Mouse (Mus musculus): ENCODE measurements around the gene Htr2b. TPM values are rescaled to one million over a fixed set of nuclear protein-coding genes. Genes with fewer than 3 reads are reported as not detected.

Gene Htr2b
- total RNA-seq (2021) = under 1 TPM in 1 of 2 experiments, not detected in 1; 0.23 TPM

DNA sequence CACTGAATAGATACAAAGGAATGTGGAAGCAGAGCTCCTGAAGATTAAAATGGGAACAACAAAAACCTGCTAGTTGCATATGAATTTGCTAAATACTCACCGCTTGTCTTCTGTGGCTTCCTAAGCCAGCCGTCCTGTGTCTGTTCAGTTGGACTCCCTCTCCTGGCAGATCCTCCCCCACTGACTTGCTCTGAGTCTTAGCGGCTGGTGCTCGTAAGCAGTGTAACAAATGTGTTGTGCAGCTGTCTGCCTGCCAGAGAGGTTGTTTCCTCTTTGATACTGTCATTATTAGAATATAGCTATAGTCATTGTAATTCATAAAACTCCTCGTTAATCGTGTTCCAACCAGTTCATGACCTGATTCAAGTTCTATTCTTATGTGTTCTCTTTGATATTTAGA is at the start of gene Htr2b:
Gene Htr2b (minus strand): TSS at position 192 of the 400 bp plus-strand sequence.
- intact Hi-C loops (cut with DNase I) = no loop called here
- peak; percentile 43 to 71 for DNase-seq (ENCODE audit: low spot score in 2 of 2)

DNA sequence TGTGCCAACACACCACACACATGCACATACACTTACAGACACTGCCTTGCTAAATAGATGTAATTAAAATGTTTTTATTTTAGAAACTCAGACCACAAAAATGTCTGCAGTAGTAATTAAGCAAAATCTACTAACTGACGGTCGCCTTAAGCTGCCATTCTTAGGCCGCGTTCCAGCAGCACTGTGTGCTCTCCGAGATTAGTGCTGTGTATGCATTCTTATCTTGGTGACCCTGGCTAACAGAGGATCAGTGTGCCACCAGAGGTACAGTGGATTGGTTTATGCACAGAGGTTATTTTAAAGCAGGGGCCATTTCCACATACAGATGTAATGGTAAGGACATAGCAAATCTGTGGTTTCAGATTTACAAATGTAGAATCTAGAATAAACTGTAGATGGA is 49.3 kb upstream of the Htr2b start:
- DNase-seq (ENCODE audit: low spot score in 2 of 2) = no peak
- intact Hi-C loops (cut with DNase I) = no loop called here

DNA sequence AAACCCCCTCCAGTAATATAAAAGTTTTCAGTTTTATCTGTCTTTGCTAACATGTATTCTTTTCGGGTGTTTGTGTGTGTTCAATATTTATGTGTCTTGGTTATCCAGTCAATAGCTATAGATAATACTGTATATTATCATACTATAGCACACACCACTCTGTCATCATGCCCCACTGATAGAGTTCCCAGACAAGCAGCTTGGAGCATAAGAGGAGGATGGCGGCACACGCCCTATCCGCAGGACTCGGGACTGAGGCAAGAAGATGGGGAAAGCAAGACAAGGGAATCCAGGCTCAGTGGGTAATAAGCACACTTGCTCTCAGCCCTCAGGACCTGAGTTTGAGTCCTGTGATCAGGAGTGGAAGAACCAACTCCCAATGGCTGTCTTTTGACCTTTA is 48.7 kb upstream of the Htr2b start:
- intact Hi-C loops (cut with DNase I) = no loop called here
- DNase-seq (ENCODE audit: low spot score in 2 of 2) = no peak

DNA sequence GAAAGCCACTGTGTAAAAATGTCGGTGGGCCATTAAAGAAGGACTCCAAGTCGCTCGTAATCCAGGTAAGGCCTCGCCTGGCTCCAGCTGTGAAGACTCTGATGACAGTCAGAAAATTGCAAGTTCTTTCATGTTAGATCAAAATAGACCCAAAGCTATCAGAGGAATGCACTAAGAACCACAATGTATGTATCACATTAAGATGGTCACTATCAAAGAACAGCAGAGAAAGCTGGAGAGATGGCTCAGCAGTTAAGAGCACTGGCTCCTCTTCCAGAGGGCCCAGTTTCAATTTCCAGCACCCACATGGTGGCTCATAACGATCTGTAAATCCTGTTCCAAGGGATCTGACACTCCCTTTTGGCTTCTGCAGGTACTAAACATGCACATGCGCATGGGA is 48.3 kb upstream of the Htr2b start:
- DNase-seq (ENCODE audit: low spot score in 2 of 2) = no peak
- intact Hi-C loops (cut with DNase I) = no loop called here

- DNase-seq (ENCODE audit: low spot score in 2 of 2) = no peak
- intact Hi-C loops (cut with DNase I) = no loop called here
Measured at GRCm38 (mm10) chr1:86156595-86156994, 44.8 kb upstream of the Htr2b start.

GRCm38 (mm10) chr1:86156075-86156474 is 44.3 kb upstream of the Htr2b start:
- intact Hi-C loops (cut with DNase I) = no loop called here
- DNase-seq (ENCODE audit: low spot score in 2 of 2) = no peak

DNA sequence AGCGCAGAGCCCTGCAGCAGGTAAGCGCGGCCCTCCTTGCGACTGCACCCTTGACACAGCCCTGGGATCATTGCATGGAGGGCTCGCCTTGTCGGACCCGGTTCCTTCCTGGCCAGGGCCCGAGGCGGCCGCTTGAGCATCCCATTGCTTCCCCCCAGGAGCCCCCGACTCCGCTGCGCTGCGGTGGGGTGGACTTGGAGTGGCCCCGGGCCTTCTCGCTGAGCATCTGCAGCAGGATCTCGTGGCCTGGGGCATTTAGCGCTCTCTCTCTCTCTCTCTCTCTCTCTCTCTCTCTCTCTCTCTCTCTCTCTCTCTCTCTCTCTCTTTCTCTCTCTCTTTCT is 43.0 kb upstream of the Htr2b start:
- no peak for DNase-seq (ENCODE audit: low spot score in 2 of 2)
- intact Hi-C loops (cut with DNase I) = no loop called here

DNA sequence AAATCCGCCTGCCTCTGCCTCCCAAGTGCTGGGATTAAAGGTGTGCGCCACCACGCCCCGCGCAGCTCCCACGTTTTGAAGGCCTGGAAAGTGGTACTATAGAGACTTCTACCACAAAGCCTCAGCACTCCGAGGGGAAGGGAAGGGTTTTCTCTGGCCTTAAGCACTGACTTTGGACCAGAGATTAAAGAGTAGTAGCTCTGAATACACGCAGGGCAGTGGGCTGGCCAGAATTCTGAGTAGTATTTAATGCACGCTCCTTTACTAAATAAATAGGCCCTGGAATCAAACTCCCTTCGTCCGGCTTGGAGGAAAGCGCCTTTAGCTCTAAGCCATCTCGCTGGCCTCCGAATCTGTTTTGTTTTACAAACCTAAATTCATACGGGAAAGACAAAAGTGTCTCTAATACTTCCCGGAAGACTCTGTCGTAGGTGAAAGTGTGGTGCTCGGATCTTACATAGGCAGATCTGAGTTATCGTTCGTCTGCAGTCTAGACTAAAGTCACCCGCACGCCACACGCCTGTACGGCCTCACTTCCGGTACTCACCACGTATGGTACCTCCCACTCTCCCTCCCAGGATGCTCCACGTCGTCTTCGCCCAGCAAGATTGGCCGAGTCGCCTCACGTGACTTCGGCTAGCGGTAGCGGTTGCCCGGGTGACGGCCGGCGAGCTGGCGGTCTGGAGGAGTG is 42.5 kb upstream of the Htr2b start, which contains the start of gene Armc9:
Gene Armc9 (plus strand): TSS at position 648 of the 691 bp plus-strand sequence.
- peak; percentile 96 to 99 for DNase-seq (ENCODE audit: low spot score in 2 of 2)
- intact Hi-C loops (cut with DNase I) = no loop called here

- no peak for DNase-seq (ENCODE audit: low spot score in 2 of 2)
- intact Hi-C loops (cut with DNase I) = no loop called here
Measured at GRCm38 (mm10) chr1:86152618-86153017, 40.8 kb upstream of the Htr2b start.

GRCm38 (mm10) chr1:86151376-86151775 is 39.6 kb upstream of the Htr2b start:
- no peak for DNase-seq (ENCODE audit: low spot score in 2 of 2)
- intact Hi-C loops (cut with DNase I) = no loop called here

DNA sequence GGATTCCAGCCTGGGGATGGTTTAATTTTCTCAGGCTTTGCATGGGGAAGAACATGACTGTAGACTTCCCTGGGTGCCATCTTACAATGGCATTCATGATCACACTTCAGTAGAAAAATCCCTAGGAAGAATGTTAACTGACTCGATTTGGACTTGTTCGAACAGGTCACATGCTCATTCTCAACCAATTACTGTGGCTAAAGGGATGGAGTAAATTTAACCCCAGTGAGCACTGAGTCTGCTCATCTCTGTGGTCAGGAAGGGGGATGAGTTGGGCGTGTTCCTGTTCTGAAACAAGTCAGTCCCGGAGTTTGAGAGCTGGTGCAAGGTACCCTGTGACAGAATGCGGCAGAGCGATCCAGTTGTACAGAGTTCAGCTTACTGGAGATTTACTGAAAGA is 39.2 kb upstream of the Htr2b start:
- intact Hi-C loops (cut with DNase I) = no loop called here
- no peak for DNase-seq (ENCODE audit: low spot score in 2 of 2)

DNA sequence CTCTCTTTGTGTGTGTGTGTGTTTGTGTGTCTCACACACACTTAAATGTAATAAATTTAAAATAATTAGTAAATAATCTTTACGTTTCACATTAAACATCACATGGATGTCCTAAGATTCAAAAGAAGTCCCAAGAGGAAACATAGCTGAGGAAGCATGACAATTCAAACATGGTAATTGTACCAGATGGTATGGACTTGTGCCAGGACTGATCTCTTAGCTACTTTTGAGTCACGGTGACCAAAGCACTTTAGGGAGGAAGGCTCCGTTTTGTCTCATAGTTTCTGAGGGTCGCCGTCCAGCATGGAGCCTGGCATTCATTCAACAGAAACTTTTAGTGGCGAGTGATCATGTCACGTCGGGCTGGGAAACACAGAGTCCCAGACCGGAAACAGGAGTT is 36.4 kb upstream of the Htr2b start:
- intact Hi-C loops (cut with DNase I) = no loop called here
- peak in 1 of 2 experiments; percentile 25 for DNase-seq (ENCODE audit: low spot score in 2 of 2)

GRCm38 (mm10) chr1:86147557-86147956 is 35.8 kb upstream of the Htr2b start:
- DNase-seq (ENCODE audit: low spot score in 2 of 2) = no peak
- intact Hi-C loops (cut with DNase I) = no loop called here

DNA sequence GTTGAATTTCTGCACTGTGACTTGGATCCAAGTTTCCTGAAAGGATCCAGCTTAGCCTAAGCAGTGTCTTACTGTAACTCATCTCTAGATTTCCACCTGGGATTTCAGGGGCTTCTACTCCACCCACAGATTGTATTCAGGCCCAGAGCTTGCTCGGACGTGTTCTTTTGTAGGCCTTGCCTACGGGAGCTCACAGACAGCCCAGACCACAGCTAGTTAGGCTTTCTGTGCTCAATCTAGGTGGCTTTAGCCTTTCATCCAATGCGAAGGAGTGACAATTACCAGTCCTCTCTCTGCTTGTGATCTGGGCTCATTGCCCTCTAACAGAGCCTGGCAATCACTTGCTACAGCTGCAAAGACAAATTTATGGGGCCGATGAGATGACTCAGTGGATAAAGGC is 34.5 kb upstream of the Htr2b start:
- intact Hi-C loops (cut with DNase I) = no loop called here
- DNase-seq (ENCODE audit: low spot score in 2 of 2) = no peak

GRCm38 (mm10) chr1:86144001-86144944 is 32.5 kb upstream of the Htr2b start:
- DNase-seq (ENCODE audit: low spot score in 2 of 2) = peak in 1 of 2 experiments; percentile 11

GRCm38 (mm10) chr1:86143165-86143564 is 31.4 kb upstream of the Htr2b start:
- DNase-seq (ENCODE audit: low spot score in 2 of 2) = no peak
- intact Hi-C loops (cut with DNase I) = no loop called here

More at GRCm38 (mm10) chr1:86144001-86144944, 32.5 kb upstream of the Htr2b start:
- intact Hi-C loops (cut with DNase I) = no loop called here

- DNase-seq (ENCODE audit: low spot score in 2 of 2) = no peak
- intact Hi-C loops (cut with DNase I) = no loop called here
Measured at GRCm38 (mm10) chr1:86141081-86141480, 29.3 kb upstream of the Htr2b start.

DNA sequence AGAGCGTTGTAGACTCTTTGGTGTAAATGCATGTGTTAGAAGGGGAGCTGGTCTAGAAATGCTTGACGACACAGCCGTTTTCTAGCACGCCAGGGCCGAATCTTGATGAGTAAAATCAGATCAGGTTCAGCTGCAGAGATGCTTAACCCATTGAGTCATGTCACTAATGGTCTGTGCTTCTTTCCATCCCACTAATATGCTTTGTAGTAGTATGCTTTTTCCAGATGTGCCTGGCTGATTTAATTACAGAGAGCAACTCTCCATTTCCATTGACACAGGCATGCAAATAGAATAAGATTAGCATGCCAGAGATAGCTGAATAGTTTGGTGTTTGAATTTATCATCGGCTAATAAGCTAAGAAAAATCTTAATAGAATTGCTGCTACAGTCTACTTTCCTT is 23.5 kb upstream of the Htr2b start:
- intact Hi-C loops (cut with DNase I) = no loop called here

GRCm38 (mm10) chr1:86133337-86133736 is 21.6 kb upstream of the Htr2b start, which contains the start of gene Gm21972:
Gm21972 (plus strand) TSS chr1:86133637.
- DNase-seq (ENCODE audit: low spot score in 2 of 2) = no peak
- intact Hi-C loops (cut with DNase I) = no loop called here

More for the DNA sequence above, 23.5 kb upstream of the Htr2b start:
- DNase-seq (ENCODE audit: low spot score in 2 of 2) = no peak

DNA sequence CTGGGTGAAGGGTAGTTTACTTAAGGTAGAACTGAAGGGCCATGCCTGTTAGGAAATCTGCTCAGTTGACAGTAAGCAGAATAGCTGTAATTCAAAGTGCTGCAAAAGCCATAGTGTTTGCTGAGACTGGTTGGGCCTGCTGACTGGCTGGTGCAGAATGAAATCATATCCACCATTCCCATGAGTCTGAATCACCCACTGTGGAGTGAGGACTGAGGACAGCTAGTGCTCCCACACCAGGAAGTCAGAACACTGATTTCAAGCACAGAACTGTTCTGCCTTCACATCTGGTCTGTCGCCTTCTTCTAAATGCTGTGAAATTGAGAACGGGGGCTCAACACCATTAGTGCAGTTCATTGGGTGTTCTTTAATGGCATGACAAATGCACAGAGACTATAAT is 14.3 kb upstream of the Htr2b start:
- peak in 1 of 2 experiments; percentile 25 for DNase-seq (ENCODE audit: low spot score in 2 of 2)
- intact Hi-C loops (cut with DNase I) = no loop called here

- no peak for DNase-seq (ENCODE audit: low spot score in 2 of 2)
- intact Hi-C loops (cut with DNase I) = no loop called here
Measured at GRCm38 (mm10) chr1:86119549-86119948, 7.8 kb upstream of the Htr2b start.
